Mouse (Mus musculus) liver, adult 2 months (tissue): ENCODE data around the gene Hspb6.

ENCODE experiments used
- CTCF ChIP-seq: fragments of 200-500 bp; IDR thresholded peaks from 2 replicates; pipeline ENCODE4 v1.5.1; 2011; ENCODE audit warnings: low read depth, low read length, control low read depth
- POLR2A ChIP-seq: fragments of 200-500 bp; IDR thresholded peaks from 2 replicates; pipeline ENCODE4 v1.6.1; 2011; ENCODE audit warnings: low read length, control low read depth; ENCODE audit not compliant: insufficient read depth; ENCODE audit errors: extremely low read depth

GRCm38 (mm10) chr7:30525954-30526353 lies 26.0 kb upstream of the Hspb6 start:
- TF ChIP-seq CTCF: no peak
- no peak for TF ChIP-seq POLR2A
